Mouse (Mus musculus): Measurements from ENCODE around the gene Ttyh1.
A peak's percentile ranks its signal among the peaks of the same experiment; 100 is the strongest.
"Not testable (repeated sequence)": the region's sequence is repeated elsewhere in the genome, so short reads cannot be mapped to it uniquely, and the experiment has no call there.

The Ttyh1 gene

GRCm38 (mm10) chr7:4143506-4143905 lies 24.3 kb downstream of the Ttyh1 start:
- no peak for DNase-seq (ENCODE audit: low spot score)

- no peak for DNase-seq (ENCODE audit: low spot score)
Observed at GRCm38 (mm10) chr7:4144046-4144445, 24.8 kb downstream of the Ttyh1 start.

- no peak for DNase-seq (ENCODE audit: low spot score)
Observed at GRCm38 (mm10) chr7:4144766-4145551, 25.8 kb downstream of the Ttyh1 start.

- peak; percentile 57 for DNase-seq (ENCODE audit: low spot score)
Observed at GRCm38 (mm10) chr7:4145552-4146190, 26.5 kb downstream of the Ttyh1 start.

- DNase-seq (ENCODE audit: low spot score): no peak
Observed at GRCm38 (mm10) chr7:4146241-4147180, 27.3 kb downstream of the Ttyh1 start.

- no peak for DNase-seq (ENCODE audit: low spot score)
Observed at GRCm38 (mm10) chr7:4147371-4147770, 28.2 kb downstream of the Ttyh1 start.

GRCm38 (mm10) chr7:4147836-4148235 lies 28.6 kb downstream of the Ttyh1 start:
- DNase-seq (ENCODE audit: low spot score): no peak

- DNase-seq (ENCODE audit: low spot score): no peak
Observed at GRCm38 (mm10) chr7:4148341-4149208, 29.4 kb downstream of the Ttyh1 start.

GRCm38 (mm10) chr7:4149209-4150054 lies 30.2 kb downstream of the Ttyh1 start:
- DNase-seq (ENCODE audit: low spot score): peak; percentile 72

GRCm38 (mm10) chr7:4150059-4150541 lies 30.9 kb downstream of the Ttyh1 start, which contains the start of gene Leng9:
Leng9 (minus strand) TSS chr7:4150374.
- DNase-seq (ENCODE audit: low spot score): no peak

GRCm38 (mm10) chr7:4150811-4151221 lies 31.6 kb downstream of the Ttyh1 start:
- DNase-seq (ENCODE audit: low spot score): no peak

- DNase-seq (ENCODE audit: low spot score): no peak
Observed at GRCm38 (mm10) chr7:4151241-4151640, 32.0 kb downstream of the Ttyh1 start.

- no peak for DNase-seq (ENCODE audit: low spot score)
Observed at GRCm38 (mm10) chr7:4154356-4154755, 35.1 kb downstream of the Ttyh1 start.

- DNase-seq (ENCODE audit: low spot score): no peak
Observed at GRCm38 (mm10) chr7:4154976-4155375, 35.8 kb downstream of the Ttyh1 start.

GRCm38 (mm10) chr7:4161596-4161995 lies 42.4 kb downstream of the Ttyh1 start:
- not testable (repeated sequence) for DNase-seq (ENCODE audit: low spot score)

GRCm38 (mm10) chr7:4163571-4164072 lies 44.4 kb downstream of the Ttyh1 start:
- no peak for DNase-seq (ENCODE audit: low spot score)

GRCm38 (mm10) chr7:4164090-4164910 lies 45.1 kb downstream of the Ttyh1 start, which contains the start of gene Cdc42ep5:
Cdc42ep5 (minus strand) TSS chr7:4164860.
- no peak for DNase-seq (ENCODE audit: low spot score)

- no peak for DNase-seq (ENCODE audit: low spot score)
Observed at GRCm38 (mm10) chr7:4165286-4165685, 46.1 kb downstream of the Ttyh1 start.

- no peak for DNase-seq (ENCODE audit: low spot score)
Observed at GRCm38 (mm10) chr7:4167098-4167497, 47.9 kb downstream of the Ttyh1 start.
